Mouse (Mus musculus) heart, embryonic 15.5 days (tissue): Measurements from ENCODE around the gene Hras. TPM values are rescaled to one million over a fixed set of nuclear protein-coding genes. Genes with fewer than 3 reads are reported as not detected.

Experiments
- ATAC-seq: fragments of 200-750 bp; cut with Nextera tagmentation; replicated peaks from 2 replicates; pipeline ENCODE4 v1.8.0; 2017; ENCODE audit warnings: low read depth, moderate TSS enrichment; ENCODE audit not compliant: insufficient number of reproducible peaks, insufficient read depth, low FRiP score
- H3K27ac ChIP-seq: fragments of 300-500 bp; sonication (generic); 2 replicates; pipeline ENCODE4 v1.5.1; 2015; ENCODE audit warnings: mild to moderate bottlenecking, inconsistent platforms
- H3K27me3 ChIP-seq: fragments of 300-500 bp; sonication (generic); 2 replicates; pipeline ENCODE4 v1.6.1; 2015; ENCODE audit warnings: inconsistent platforms
- H3K36me3 ChIP-seq: fragments of 300-500 bp; sonication (generic); 2 replicates; pipeline ENCODE4 v1.6.1; 2015; ENCODE audit warnings: mild to moderate bottlenecking, inconsistent platforms
- H3K4me1 ChIP-seq: fragments of 300-500 bp; sonication (generic); replicated peaks from 2 replicates; pipeline ENCODE4 v1.6.1; 2015; ENCODE audit warnings: inconsistent platforms
- H3K4me2 ChIP-seq: fragments of 300-500 bp; sonication (generic); 2 replicates; pipeline ENCODE4 v1.6.1; 2015; ENCODE audit warnings: inconsistent platforms, mild to moderate bottlenecking, moderate library complexity
- H3K4me3 ChIP-seq: fragments of 300-500 bp; sonication (generic); 2 replicates; pipeline ENCODE4 v1.5.1; 2015; ENCODE audit warnings: mild to moderate bottlenecking, inconsistent platforms
- H3K9ac ChIP-seq: fragments of 300-500 bp; sonication (generic); 2 replicates; pipeline ENCODE4 v1.6.1; 2015; ENCODE audit warnings: mild to moderate bottlenecking, inconsistent platforms
- H3K9me3 ChIP-seq: fragments of 300-500 bp; sonication (generic); replicated peaks from 2 replicates; pipeline ENCODE4 v1.6.1; 2016; ENCODE audit warnings: inconsistent platforms
- WGBS: fragments of 180-500 bp; shearing (Covaris S2); methylation state at CpG from one replicate; pipeline ENCODE4 v1.1.7; 2015; ENCODE audit warnings: mixed read lengths; 5-methylcytosine and 5-hydroxymethylcytosine counted together
- polyA plus RNA-seq: library from polyadenylated mRNA; unstranded; fragments of >200 nt; fragmentation: Nextera tagmentation; extraction: Ambion mirVana; gene quantifications from 2 replicates; pipeline ENCODE4 v1.2.1, GENCODE M21; 2015

The Hras gene
- polyA plus RNA-seq, 1 experiment from 2014 or later: 74.4 TPM

DNA sequence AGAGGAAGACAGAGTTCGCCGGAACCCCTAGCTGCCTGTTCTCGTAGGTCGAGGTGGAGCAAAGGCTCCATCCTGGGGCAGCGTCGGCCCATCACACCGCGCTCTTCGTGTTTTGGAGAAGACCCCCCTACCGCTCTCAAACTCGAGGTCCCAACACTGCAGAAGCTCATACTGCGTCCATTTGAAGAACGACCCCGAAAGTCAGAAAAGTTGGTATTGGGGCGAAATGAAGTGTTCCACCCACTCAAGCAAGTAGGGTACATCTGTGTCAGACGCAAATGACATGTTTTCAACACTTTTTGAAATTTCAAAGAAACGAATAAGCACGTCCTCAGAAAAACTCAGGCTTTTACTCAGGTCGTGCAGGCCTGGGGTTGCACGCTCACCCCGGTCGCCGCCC is 604 bp upstream of the Hras start:
- peak overlapping the region; percentile 60 for H3K9ac ChIP-seq
- WGBS: under 1% methylated on average over 23 of the region's 23 CpGs
- H3K9me3 ChIP-seq: no peaks in the 10 kb centered on the region
- no peak for ATAC-seq
- peaks cover 21% of the 10 kb centered on the region for H3K36me3 ChIP-seq
- H3K4me2 ChIP-seq: peak overlapping the region; percentile 92
- peak overlapping the region; percentile 84 for H3K27ac ChIP-seq
- peak overlapping the region; percentile 95 for H3K4me3 ChIP-seq
- H3K4me1 ChIP-seq: peaks cover 26% of the 10 kb centered on the region
- H3K27me3 ChIP-seq: no peaks in the 10 kb centered on the region

DNA sequence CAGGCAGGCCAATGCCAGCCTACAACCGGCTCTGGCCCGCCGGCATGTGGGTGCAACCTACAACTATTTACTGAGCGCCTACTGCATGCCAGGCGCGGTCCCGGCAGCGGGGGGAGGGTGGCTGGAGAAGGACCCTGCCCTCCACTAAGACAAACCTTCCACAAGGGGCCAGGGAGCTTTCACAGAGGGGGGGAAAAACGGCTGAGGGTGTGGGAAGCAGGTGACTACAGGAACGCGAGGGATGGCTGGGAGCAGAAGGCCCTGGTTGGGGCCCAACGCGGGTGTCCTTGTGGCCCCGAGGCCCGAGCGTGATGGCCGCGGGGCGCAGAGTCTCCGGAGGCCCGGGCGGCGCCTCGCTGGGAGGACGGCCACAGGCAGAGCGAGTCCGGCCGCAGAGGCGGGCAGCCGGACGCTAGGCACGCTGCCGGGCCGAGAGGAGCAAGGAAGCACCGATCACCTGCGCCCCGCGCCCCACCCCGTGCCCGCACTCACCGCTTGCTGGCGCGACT is 403 bp downstream of the Hras start:
- under 1% methylated on average over 43 of the region's 43 CpGs for WGBS
- H3K9me3 ChIP-seq: no peaks in the 10 kb centered on the region
- ATAC-seq: peak; percentile 45
- H3K4me1 ChIP-seq: peaks cover 26% of the 10 kb centered on the region
- H3K4me3 ChIP-seq: peak overlapping the region; percentile 95
- H3K9ac ChIP-seq: peak overlapping the region; percentile 92
- H3K27me3 ChIP-seq: no peaks in the 10 kb centered on the region
- peak overlapping the region; percentile 90 for H3K4me2 ChIP-seq
- H3K27ac ChIP-seq: peak overlapping the region; percentile 88
- peaks cover 21% of the 10 kb centered on the region for H3K36me3 ChIP-seq

DNA sequence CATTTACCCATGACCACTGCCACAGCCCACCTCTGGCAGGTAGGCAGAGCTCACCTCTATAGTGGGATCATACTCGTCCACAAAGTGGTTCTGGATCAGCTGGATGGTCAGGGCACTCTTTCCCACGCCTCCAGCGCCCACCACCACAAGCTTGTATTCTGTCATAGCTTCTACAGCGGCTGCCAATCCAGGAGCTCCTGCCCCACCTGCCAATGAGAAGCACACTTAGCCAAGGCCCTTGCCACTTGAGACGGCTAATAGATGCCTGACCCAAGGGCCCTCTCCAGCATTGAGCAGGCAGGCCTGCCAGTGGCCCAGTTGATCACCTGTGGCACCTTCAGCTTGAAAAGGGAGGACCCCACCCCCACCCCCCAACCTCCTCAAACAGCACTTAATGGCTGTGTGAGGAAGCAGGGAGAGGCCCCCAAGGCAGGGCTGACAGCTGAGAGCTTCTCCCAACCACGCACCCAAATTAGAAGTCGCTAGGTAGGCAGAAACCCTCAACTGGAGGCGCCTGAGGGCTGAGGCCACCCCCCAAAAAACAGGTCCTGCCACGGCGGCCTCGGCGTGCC is 943 bp downstream of the Hras start:
- 27% methylated on average over 12 of the region's 12 CpGs for WGBS
- Histone ChIP-seq H3K27me3 (no peaks in the 10 kb centered on the region), H3K9ac (peak overlapping the region; percentile 92), H3K4me3 (peak overlapping the region; percentile 95), H3K36me3 (peaks cover 21% of the 10 kb centered on the region), H3K4me2 (peak overlapping the region; percentile 90), H3K4me1 (peaks cover 26% of the 10 kb centered on the region), H3K27ac (peak overlapping the region; percentile 88), H3K9me3 (no peaks in the 10 kb centered on the region)
- no peak for ATAC-seq

DNA sequence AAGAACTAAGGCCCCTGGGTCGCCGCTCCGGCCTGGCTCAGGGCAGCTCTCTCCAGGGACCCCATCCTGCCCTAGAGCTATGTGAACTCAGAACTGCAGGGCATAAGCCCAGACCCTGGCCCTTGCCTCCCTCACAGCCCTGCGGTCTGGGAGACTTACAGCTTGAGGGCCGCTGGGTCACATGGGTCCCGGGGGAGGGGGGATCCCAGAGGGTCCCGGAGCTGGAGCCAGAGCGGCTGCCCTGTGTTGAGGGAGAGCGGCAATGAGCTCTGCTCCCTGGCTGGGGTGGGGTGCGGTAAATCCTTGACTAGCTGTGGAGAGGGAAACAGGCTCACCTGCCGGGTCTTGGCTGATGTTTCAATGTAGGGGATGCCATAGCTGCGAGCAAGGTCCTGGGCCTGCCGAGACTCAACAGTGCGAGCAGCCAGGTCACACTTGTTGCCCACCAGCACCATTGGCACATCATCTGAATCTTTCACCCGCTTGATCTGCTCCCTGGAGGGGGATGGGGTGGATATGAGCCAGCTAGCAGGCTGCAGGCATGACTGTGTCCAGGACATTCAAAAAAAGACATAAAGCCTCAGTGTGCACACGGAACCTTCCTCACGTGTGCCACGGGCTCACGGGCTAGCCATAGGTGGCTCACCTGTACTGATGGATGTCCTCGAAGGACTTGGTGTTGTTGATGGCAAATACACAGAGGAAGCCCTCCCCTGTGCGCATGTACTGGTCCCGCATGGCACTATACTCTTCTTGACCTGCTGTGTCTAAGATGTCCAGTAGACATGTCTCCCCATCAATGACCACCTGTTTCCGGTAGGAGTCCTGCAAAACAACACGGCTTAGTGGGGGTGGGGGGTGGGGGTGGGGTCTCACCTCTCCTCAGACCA is 1.8 kb downstream of the Hras start:
- H3K36me3 ChIP-seq: peaks cover 21% of the 10 kb centered on the region
- WGBS: 89% methylated on average over 24 of the region's 24 CpGs

DNA sequence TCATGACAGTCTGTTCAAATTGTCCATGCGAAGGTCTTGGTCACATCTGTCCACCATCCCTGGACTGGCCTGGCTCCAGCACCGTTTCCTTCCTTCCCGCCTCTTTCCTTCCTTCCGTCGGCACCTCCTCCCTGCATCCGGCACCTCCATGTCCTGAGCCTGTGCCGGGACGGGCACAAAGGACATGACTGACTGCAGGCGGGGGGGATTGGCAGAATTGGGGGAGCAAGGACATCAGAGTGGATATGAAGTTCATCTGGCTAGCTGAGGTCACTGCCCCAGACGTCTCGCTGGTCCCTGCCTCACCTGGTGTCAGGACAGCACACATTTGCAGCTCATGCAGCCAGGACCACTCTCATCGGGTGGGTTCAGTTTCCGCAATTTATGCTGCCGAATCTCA is 2.8 kb downstream of the Hras start:
- Histone ChIP-seq H3K36me3 (peaks cover 21% of the 10 kb centered on the region), H3K27ac (no peak overlapping the region), H3K9ac (no peak overlapping the region), H3K4me3 (no peak overlapping the region), H3K4me2 (no peak overlapping the region), H3K9me3 (no peaks in the 10 kb centered on the region), H3K4me1 (peaks cover 26% of the 10 kb centered on the region), H3K27me3 (no peaks in the 10 kb centered on the region)
- WGBS: 84% methylated on average over 14 of the region's 14 CpGs
- no peak for ATAC-seq

More for the DNA sequence above, 1.8 kb downstream of the Hras start:
- peak overlapping the region; percentile 90 for H3K4me2 ChIP-seq
- no peaks in the 10 kb centered on the region for H3K9me3 ChIP-seq
- no peak overlapping the region for H3K27ac ChIP-seq
- no peaks in the 10 kb centered on the region for H3K27me3 ChIP-seq
- peaks cover 26% of the 10 kb centered on the region for H3K4me1 ChIP-seq
- 0 out of 2 replicates have a peak overlapping the region, but pooled peaks have one; percentile 18 for H3K9ac ChIP-seq
- ATAC-seq: no peak
- H3K4me3 ChIP-seq: peak overlapping the region; percentile 95; the same call in 1 of the 2 replicates

DNA sequence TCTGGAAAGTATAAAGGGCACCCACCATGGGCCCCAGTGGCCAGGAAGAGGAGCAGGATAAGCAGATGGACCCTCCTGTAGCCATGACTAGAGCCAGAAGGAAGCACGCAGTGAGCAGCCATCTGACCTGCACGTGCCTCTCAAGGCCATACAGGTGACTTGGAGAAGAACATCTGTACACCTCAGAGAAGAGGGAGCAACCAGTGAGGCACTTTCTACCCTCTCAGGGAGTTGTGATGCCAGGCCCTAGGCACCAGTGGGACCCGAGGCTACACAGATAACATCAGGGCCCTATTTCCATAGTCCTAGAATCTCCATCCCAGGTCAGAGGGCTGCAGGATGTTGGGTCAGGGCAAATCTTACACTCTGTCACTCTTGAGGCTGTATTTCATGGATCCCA is 3.6 kb downstream of the Hras start:
- no peaks in the 10 kb centered on the region for H3K27me3 ChIP-seq
- no peak overlapping the region for H3K4me2 ChIP-seq
- peaks cover 23% of the 10 kb centered on the region for H3K4me1 ChIP-seq
- no peak overlapping the region for H3K4me3 ChIP-seq
- H3K27ac ChIP-seq: no peak overlapping the region
- no peak for ATAC-seq
- H3K9me3 ChIP-seq: no peaks in the 10 kb centered on the region
- no peak overlapping the region for H3K9ac ChIP-seq
- WGBS: 92% methylated on average over 3 of the region's 3 CpGs
- H3K36me3 ChIP-seq: peaks cover 21% of the 10 kb centered on the region

DNA sequence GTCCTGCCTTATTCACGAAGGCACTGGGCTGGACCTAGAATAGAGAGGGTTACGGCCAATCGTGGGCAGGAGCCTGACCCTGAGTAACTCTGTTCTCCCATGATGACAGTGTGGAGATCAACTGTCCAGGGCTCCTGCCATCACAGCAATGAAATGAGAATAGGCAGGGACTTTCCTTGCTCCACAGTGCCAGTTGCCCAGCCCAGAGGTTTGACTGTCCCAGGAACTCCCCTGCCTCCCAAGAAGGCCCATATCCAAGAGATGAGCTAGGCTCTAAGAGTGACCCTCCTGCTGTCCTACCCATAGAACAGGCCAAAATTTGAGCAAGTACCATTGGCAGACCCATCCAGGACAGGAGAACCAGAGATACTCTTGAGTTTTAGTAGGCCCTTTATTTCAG is 5.1 kb downstream of the Hras start:
- no peak overlapping the region for H3K4me3 ChIP-seq
- H3K9ac ChIP-seq: no peak overlapping the region
- H3K27ac ChIP-seq: no peak overlapping the region
- no peak overlapping the region for H3K4me2 ChIP-seq
- no peaks in the 10 kb centered on the region for H3K27me3 ChIP-seq
- H3K4me1 ChIP-seq: peaks cover 19% of the 10 kb centered on the region
- 92% methylated on average over 3 of the region's 3 CpGs for WGBS
- peaks cover 21% of the 10 kb centered on the region for H3K36me3 ChIP-seq
- no peak for ATAC-seq
- no peaks in the 10 kb centered on the region for H3K9me3 ChIP-seq

DNA sequence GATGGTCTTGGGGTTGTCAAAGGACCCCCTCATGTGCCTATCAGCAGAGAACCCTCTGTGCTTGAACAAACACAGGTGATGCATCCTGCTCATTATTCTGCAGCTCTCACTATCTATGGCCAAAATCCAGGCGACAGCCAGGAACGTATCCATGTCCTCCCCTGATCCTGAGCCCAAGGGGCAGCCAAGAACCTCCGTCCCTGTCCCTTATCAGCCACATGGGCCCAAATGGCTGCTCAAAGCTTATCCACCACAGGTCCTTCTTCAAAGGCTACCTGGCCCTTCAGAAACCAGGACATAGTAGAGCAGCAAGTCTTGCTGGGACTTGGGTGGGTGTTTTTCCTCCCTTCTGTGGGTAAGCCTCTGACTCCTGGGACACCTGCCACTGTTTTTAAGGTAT is 5.6 kb downstream of the Hras start:
- Histone ChIP-seq H3K36me3 (peaks cover 21% of the 10 kb centered on the region), H3K4me1 (peaks cover 18% of the 10 kb centered on the region), H3K4me2 (no peak overlapping the region), H3K27ac (no peak overlapping the region), H3K4me3 (no peak overlapping the region), H3K27me3 (no peaks in the 10 kb centered on the region), H3K9ac (no peak overlapping the region), H3K9me3 (no peaks in the 10 kb centered on the region)
- ATAC-seq: no peak
- 68% methylated on average over 3 of the region's 3 CpGs for WGBS

DNA sequence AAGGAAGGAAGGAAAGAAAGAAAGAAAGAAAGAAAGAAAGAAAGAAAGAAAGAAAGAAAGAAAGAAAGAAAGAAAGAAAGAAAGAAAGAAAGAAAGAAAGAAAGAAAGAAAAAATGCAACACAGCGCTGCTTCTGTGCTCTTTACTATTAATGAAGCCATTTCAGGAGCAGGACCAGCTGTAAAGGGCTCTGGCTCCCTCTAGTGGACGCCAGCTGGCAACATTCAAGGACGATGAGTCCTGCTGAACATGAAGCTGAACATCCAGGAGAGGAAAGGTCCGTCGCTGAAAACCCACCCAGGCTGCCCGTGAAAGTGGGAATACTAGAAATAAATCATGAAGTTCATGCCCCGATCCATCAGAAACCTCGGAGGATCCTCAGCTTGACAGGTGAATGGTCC is 17.6 kb downstream of the Hras start:
- WGBS: 3% methylated on average over 8 of the region's 8 CpGs
- Histone ChIP-seq H3K27me3 (no peaks in the 10 kb centered on the region; the same call in 1 of the 2 replicates), H3K4me1 (peaks cover 7% of the 10 kb centered on the region), H3K4me2 (no peak overlapping the region), H3K27ac (no peak overlapping the region), H3K9me3 (no peaks in the 10 kb centered on the region), H3K4me3 (no peak overlapping the region), H3K36me3 (no peaks in the 10 kb centered on the region), H3K9ac (no peak overlapping the region)
- ATAC-seq: no peak

DNA sequence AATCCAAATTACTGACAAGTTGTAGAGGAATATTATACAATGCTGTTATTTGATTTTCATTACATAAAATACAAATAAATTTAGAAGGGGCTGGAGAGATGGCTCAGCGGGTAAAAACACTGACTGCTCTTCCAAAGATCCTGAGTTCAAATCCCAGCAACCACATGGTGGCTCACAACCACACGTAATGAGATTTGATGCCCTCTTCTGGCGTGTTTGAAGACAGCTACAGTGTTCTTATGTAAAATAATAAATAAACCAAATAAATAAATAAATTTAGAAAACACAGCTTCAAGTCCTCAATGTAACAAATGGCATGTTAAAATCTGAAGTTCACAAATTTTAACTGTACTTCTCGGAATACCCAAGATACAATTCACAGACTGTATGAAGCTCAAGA is 18.7 kb downstream of the Hras start:
- Histone ChIP-seq H3K27ac (no peak overlapping the region), H3K27me3 (no peaks in the 10 kb centered on the region; the same call in 1 of the 2 replicates), H3K36me3 (no peaks in the 10 kb centered on the region), H3K4me2 (no peak overlapping the region), H3K9me3 (no peaks in the 10 kb centered on the region), H3K4me3 (no peak overlapping the region), H3K9ac (no peak overlapping the region), H3K4me1 (peaks cover 7% of the 10 kb centered on the region)
- no peak for ATAC-seq
- WGBS: 84% methylated on average over 4 of the region's 4 CpGs

DNA sequence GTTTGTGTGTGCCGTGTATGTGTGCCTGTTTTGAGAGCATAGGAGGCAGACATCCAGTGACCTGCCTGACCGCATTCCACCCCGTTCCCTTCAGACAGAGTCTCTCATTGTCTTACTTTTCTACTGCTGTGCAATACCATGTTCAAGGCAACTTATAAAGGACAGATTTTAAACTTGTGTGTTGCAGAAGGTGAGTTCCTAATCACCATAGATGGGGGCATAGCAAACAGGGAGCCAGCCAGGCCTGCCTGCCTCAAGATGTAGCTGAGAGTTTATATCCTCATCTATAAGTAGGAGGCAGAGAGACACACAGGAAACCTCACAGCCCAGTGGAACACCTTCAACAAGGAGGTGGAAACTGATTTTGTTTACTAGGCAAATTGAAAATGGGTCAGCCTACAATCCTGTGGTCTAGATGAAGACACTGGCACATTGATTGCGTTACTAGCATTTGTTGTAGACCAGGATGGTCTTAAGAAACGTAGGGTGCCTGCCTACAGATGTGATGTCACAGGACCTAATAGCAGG is 20.4 kb downstream of the Hras start:
- H3K27ac ChIP-seq: peak overlapping the region; percentile 98
- peak overlapping the region; percentile 72; the same call in 1 of the 2 replicates for H3K9ac ChIP-seq
- WGBS: 86% methylated on average over 5 of the region's 5 CpGs
- H3K27me3 ChIP-seq: no peaks in the 10 kb centered on the region; the same call in 1 of the 2 replicates
- peak overlapping the region; percentile 69 for H3K4me2 ChIP-seq
- no peak for ATAC-seq
- peak overlapping the region; percentile 68 for H3K4me3 ChIP-seq
- H3K9me3 ChIP-seq: no peaks in the 10 kb centered on the region
- H3K4me1 ChIP-seq: peaks cover 16% of the 10 kb centered on the region
- H3K36me3 ChIP-seq: no peaks in the 10 kb centered on the region
